Mouse (Mus musculus) layer of hippocampus, postnatal 14 days (tissue): ENCODE data around the gene Pigs. TPM values are rescaled to one million over a fixed set of nuclear protein-coding genes. Genes with fewer than 3 reads are reported as not detected.

Experiments used
- total RNA-seq, 2 experiments: library from RNA; stranded (reverse); gene quantifications; 2 replicates each; pipeline ENCODE4 v1.2.3; 2021

The Pigs gene
- total RNA-seq, 2 experiments from 2014 or later = 70.8 to 76.7 TPM

Other genes starting within 250 kb of the Pigs start
- gene Eral1, start 248.0 kb upstream of the Pigs start, total RNA-seq = 10 to 100 TPM; 19.7 to 20.8 TPM
- gene Fam222b, start 233.8 kb upstream of the Pigs start, total RNA-seq = 10 to 100 TPM; 26.7 to 30.7 TPM
- 10 to 100 TPM; 33.8 to 34.9 TPM for gene Traf4, start 162.8 kb upstream of the Pigs start, total RNA-seq
- 1 to 10 TPM; 4.2 to 4.7 TPM for gene Nek8, start 151.7 kb upstream of the Pigs start, total RNA-seq
- gene Tlcd1, start 151.7 kb upstream of the Pigs start, total RNA-seq = 10 to 100 TPM; 33.0 to 37.0 TPM
- gene Rpl23a, start 144.8 kb upstream of the Pigs start, total RNA-seq = 100 to 1,000 TPM; 674 to 733 TPM
- 10 to 100 TPM; 34.1 to 40.0 TPM for gene Rab34, start 140.0 kb upstream of the Pigs start, total RNA-seq
- 1 to 10 TPM; 6.7 to 6.9 TPM for gene Proca1, start 135.0 kb upstream of the Pigs start, total RNA-seq
- gene Sdf2, start 82.7 kb upstream of the Pigs start, total RNA-seq = 10 to 100 TPM; 64.4 to 66.4 TPM
- 100 to 1,000 TPM; 102 to 112 TPM for gene Supt6, start 82.4 kb upstream of the Pigs start, total RNA-seq
- 100 to 1,000 TPM; 210 TPM for gene 2610507B11Rik, start 66.7 kb upstream of the Pigs start, total RNA-seq
- 1 to 10 TPM; 1.4 to 2.6 TPM for gene BC030499, start 37.6 kb upstream of the Pigs start, total RNA-seq
- gene Spag5, start 26.9 kb upstream of the Pigs start, total RNA-seq = 1 to 10 TPM; 5.0 to 6.6 TPM
- gene Aldoc, start 5.4 kb upstream of the Pigs start, total RNA-seq = 100 to 1,000 TPM; 663 to 756 TPM
- gene Unc119, start 15.1 kb downstream of the Pigs start, total RNA-seq = 10 to 100 TPM; 27.6 to 32.2 TPM
- gene Foxn1, start 58.1 kb downstream of the Pigs start, total RNA-seq = not detected
- gene Slc13a2, start 93.8 kb downstream of the Pigs start, total RNA-seq = not detected
- 1 to 10 TPM; 9.6 to 9.8 TPM for gene Slc46a1, start 137.3 kb downstream of the Pigs start, total RNA-seq
- gene Sarm1, start 169.3 kb downstream of the Pigs start, total RNA-seq = 10 to 100 TPM; 51.0 to 53.2 TPM
- gene Vtn, start 170.7 kb downstream of the Pigs start, total RNA-seq = 10 to 100 TPM; 65.7 to 71.5 TPM
- 1 to 10 TPM; 3.9 to 4.5 TPM for gene Sebox, start 175.0 kb downstream of the Pigs start, total RNA-seq
- gene Tmem199, start 183.8 kb downstream of the Pigs start, total RNA-seq = 10 to 100 TPM; 36.0 to 40.7 TPM
- 100 to 1,000 TPM; 118 to 120 TPM for gene Poldip2, start 183.8 kb downstream of the Pigs start, total RNA-seq
- gene Tnfaip1, start 207.9 kb downstream of the Pigs start, total RNA-seq = 10 to 100 TPM; 38.1 to 40.9 TPM
- gene Ift20, start 207.9 kb downstream of the Pigs start, total RNA-seq = 10 to 100 TPM; 73.7 to 79.8 TPM
- gene Tmem97, start 222.4 kb downstream of the Pigs start, total RNA-seq = 10 to 100 TPM; 13.3 to 19.0 TPM